Mouse (Mus musculus): ENCODE results near the gene Snapc3. TPM values are rescaled to one million over a fixed set of nuclear protein-coding genes. Genes with fewer than 3 reads are reported as not detected.
"Not testable (repeated sequence)": the region's sequence is repeated elsewhere in the genome, so short reads cannot be mapped to it uniquely, and the experiment has no call there.

Snapc3 gene
- total and polyA plus RNA-seq, 3 experiments = 12.0 to 16.9 TPM; not detected in 1

GRCm38 (mm10) chr4:83514976-83515669, 97.6 kb downstream of the Snapc3 start:
- peak; percentile 31 for DNase-seq (ENCODE audit: low read depth, low spot score)
- Histone ChIP-seq H3K27ac (ENCODE audit: control insufficient read depth, low read depth, low read length) (no peak overlapping the region), H3K27me3 (ENCODE audit: control insufficient read depth in 1 of 2, insufficient read depth in 2 of 2, low read length in 2 of 2) (no peaks in the 10 kb centered on the region), H3K79me2 (ENCODE audit: control insufficient read depth, insufficient read depth, low read length, poor library complexity) (no peaks in the 10 kb centered on the region), H3K9me3 (replicated peaks; ENCODE audit: insufficient read depth, low read length) (no peaks in the 10 kb centered on the region), H3K4me3 (ENCODE audit: control insufficient read depth in 1 of 2, insufficient read depth in 1 of 2, low read depth in 2 of 2, low read length in 2 of 2) (no peak overlapping the region), H3K9ac (ENCODE audit: control insufficient read depth, low read depth, low read length, poor library complexity, severe bottlenecking) (no peak overlapping the region), H3K36me3 (ENCODE audit: control insufficient read depth in 1 of 2, insufficient read depth in 2 of 2, low read length in 2 of 2) (peaks cover 0 to 12% of the 10 kb centered on the region in 2 experiments; a peak in 2 of 4 replicates), H3K4me1 (ENCODE audit: control insufficient read depth in 1 of 2, insufficient read depth in 2 of 2, low read length in 2 of 2) (peaks cover 0 to 7% of the 10 kb centered on the region in 2 experiments; a peak in 3 of 4 replicates)
- no peak for TF ChIP-seq MAX (IDR thresholded peaks at IDR 0.05; ENCODE audit: low read length)
- peak in 2 of 3 experiments; percentile 42 to 49; a peak in 3 of 6 replicates for TF ChIP-seq CTCF (IDR thresholded peaks at IDR 0.05 in 2 of 3, conservative IDR thresholded peaks at IDR 0.05 in 1 of 3; ENCODE audit: control insufficient read depth in 1 of 3, insufficient read depth in 1 of 3, low read depth in 2 of 3, low read length in 3 of 3, poor library complexity in 1 of 3, severe bottlenecking in 1 of 3)
- TF ChIP-seq ETS1 (IDR thresholded peaks at IDR 0.05; ENCODE audit: low read depth, low read length) = no peak
- no peak for TF ChIP-seq MAZ (IDR thresholded peaks at IDR 0.05; ENCODE audit: low read depth, low read length)
- no peak for TF ChIP-seq KAT2A (conservative IDR thresholded peaks at IDR 0.05; ENCODE audit: low read depth, low read length)
- TF ChIP-seq MYC (IDR thresholded peaks at IDR 0.05; ENCODE audit: low read depth, low read length) = no peak
- TF ChIP-seq MYB (IDR thresholded peaks at IDR 0.05; ENCODE audit: low read depth, low read length) = no peak
- no peak for TF ChIP-seq ZMIZ1 (IDR thresholded peaks at IDR 0.05; ENCODE audit: low read depth, low read length)
- no peak for TF ChIP-seq ZKSCAN1 (IDR thresholded peaks at IDR 0.05; ENCODE audit: low read depth, low read length)
- TF ChIP-seq CHD1 (IDR thresholded peaks at IDR 0.05; ENCODE audit: low read depth, low read length) = no peak
- no peak for TF ChIP-seq TCF12 (IDR thresholded peaks at IDR 0.05; ENCODE audit: low read depth, low read length)
- TF ChIP-seq HCFC1 (IDR thresholded peaks at IDR 0.05; ENCODE audit: low read depth, low read length) = no peak
- no peak for TF ChIP-seq CHD2 (IDR thresholded peaks at IDR 0.05; ENCODE audit: low read length)
- no peak for TF ChIP-seq ELF1 (IDR thresholded peaks at IDR 0.05; ENCODE audit: low read depth, low read length)
- TF ChIP-seq ZNF384 (IDR thresholded peaks at IDR 0.05; ENCODE audit: low read depth, low read length) = no peak
- peak; percentile 43 for TF ChIP-seq SMC3 (IDR thresholded peaks at IDR 0.05; ENCODE audit: low read depth, low read length)
- peak; percentile 42 for TF ChIP-seq RAD21 (IDR thresholded peaks at IDR 0.05; ENCODE audit: low read depth, low read length)

- DNase-seq (ENCODE audit: low read depth, low spot score) = peak; percentile 34
- not testable (repeated sequence) for H3K4me3 ChIP-seq (ENCODE audit: control insufficient read depth in 1 of 2, insufficient read depth in 1 of 2, low read depth in 2 of 2, low read length in 2 of 2); H3K27ac ChIP-seq (ENCODE audit: control insufficient read depth, low read depth, low read length); H3K9me3 ChIP-seq (replicated peaks; ENCODE audit: insufficient read depth, low read length); H3K9ac ChIP-seq (ENCODE audit: control insufficient read depth, low read depth, low read length, poor library complexity, severe bottlenecking); H3K27me3 ChIP-seq (ENCODE audit: control insufficient read depth in 1 of 2, insufficient read depth in 2 of 2, low read length in 2 of 2); H3K79me2 ChIP-seq (ENCODE audit: control insufficient read depth, insufficient read depth, low read length, poor library complexity); H3K4me1 ChIP-seq (ENCODE audit: control insufficient read depth in 1 of 2, insufficient read depth in 2 of 2, low read length in 2 of 2)
- TF ChIP-seq TCF12 (IDR thresholded peaks at IDR 0.05; ENCODE audit: low read depth, low read length) (0 out of 2 replicates have a peak, but pooled peaks have one; percentile 6), ETS1 (IDR thresholded peaks at IDR 0.05; ENCODE audit: low read depth, low read length) (0 out of 2 replicates have a peak, but pooled peaks have one; percentile 13), GATA1 (IDR thresholded peaks at IDR 0.05; ENCODE audit: low read depth, low read length) (peak; percentile 49), ZNF384 (IDR thresholded peaks at IDR 0.05; ENCODE audit: low read depth, low read length) (peak; percentile 63; the same call in 1 of the 2 replicates), EP300 (IDR thresholded peaks at IDR 0.05; ENCODE audit: low read depth in 1 of 2, low read length in 2 of 2) (peak; percentile 21 to 44; a peak in 2 of 4 replicates), TBP (IDR thresholded peaks at IDR 0.05; ENCODE audit: low read depth, low read length) (peak; percentile 56; the same call in 1 of the 2 replicates)
- peaks cover 0 to 12% of the 10 kb centered on the region in 2 experiments; a peak in 2 of 4 replicates for H3K36me3 ChIP-seq (ENCODE audit: control insufficient read depth in 1 of 2, insufficient read depth in 2 of 2, low read length in 2 of 2)
Observed at GRCm38 (mm10) chr4:83516144-83516543, 98.6 kb downstream of the Snapc3 start.

Other genes starting within 250 kb of the Snapc3 start
- 11.3 and 16.1 TPM in 2 replicates for gene Ttc39b, start 93.5 kb upstream of the Snapc3 start, total RNA-seq (2012; rRNA removed)
- 100 to 1,000 TPM in 1 of 2 experiments, 10 to 100 TPM in 1; 21.1 to 109 TPM for gene Ttc39b, start 93.5 kb upstream of the Snapc3 start, polyA plus RNA-seq (2012; ENCODE audit: insufficient read depth in 1 of 2, insufficient read length in 2 of 2, low read depth in 1 of 2, low replicate concordance in 2 of 2, missing spikeins in 1 of 2)
- 68.1 and 81.0 TPM in 2 replicates for gene Psip1, start 68.7 kb downstream of the Snapc3 start, total RNA-seq (2012; rRNA removed)
- gene Psip1, start 68.7 kb downstream of the Snapc3 start, polyA plus RNA-seq (2012; ENCODE audit: insufficient read depth in 1 of 2, insufficient read length in 2 of 2, low read depth in 1 of 2, low replicate concordance in 2 of 2, missing spikeins in 1 of 2) = 100 to 1,000 TPM in 1 of 2 experiments, 10 to 100 TPM in 1; 54.0 to 161 TPM
- gene Ccdc171, start 107.8 kb downstream of the Snapc3 start, total RNA-seq (2012; rRNA removed) = 1.7 and 1.8 TPM in 2 replicates
- 1 to 10 TPM in 1 of 2 experiments, not detected in 1; 1.6 TPM for gene Ccdc171, start 107.8 kb downstream of the Snapc3 start, polyA plus RNA-seq (2012; ENCODE audit: insufficient read depth in 1 of 2, insufficient read length in 2 of 2, low read depth in 1 of 2, low replicate concordance in 2 of 2, missing spikeins in 1 of 2)